17 mouse cellular contexts compared by ENCODE assay signal in genomic region chr4:128575811-128576210, GRCm38 (mm10). TPM values are rescaled to one million over a fixed set of nuclear protein-coding genes. Genes with fewer than 3 reads are reported as not detected.
DNase-seq lines count a peak whose midpoint lies in the region; ATAC-seq lines count a peak whose summit lies in the region.
"Had no signal": no experiment of that assay in that cellular context is flagged by ENCODE, and none has a peak within 500 bp of the region (broad histone marks: within the 10 kb centered on the region; RNA-seq: fewer than 3 reads in every experiment).

No protein-coding gene starts in this region.

- H3K9me3 ChIP-seq in forebrain, embryonic 11.5 days (ENCODE audit: control insufficient read depth, low read length): peaks cover 2% of the 10 kb centered on the region; the same call in 1 of the 2 replicates
- H3K9me3 ChIP-seq: lung, embryonic 15.5 days had no signal

- intact Hi-C loops in left cerebral cortex, postnatal 14 days (cut with DNase I): no loop called here

- H3K4me3 ChIP-seq in forebrain, embryonic 11.5 days (ENCODE audit: low read depth, low read length): no peak overlapping the region
- H3K4me3 ChIP-seq: embryonic facial prominence, embryonic 12.5 days; forebrain, embryonic 13.5 days; heart, embryonic 15.5 days; lung, embryonic 15.5 days; myocyte had no signal

- ATAC-seq in forebrain, embryonic 11.5 days (replicated peaks; ENCODE audit: low FRiP score): no peak
- ATAC-seq in megakaryocyte progenitor cell, adult 5-6 weeks (replicated peaks; ENCODE audit: poor library complexity): no peak
- ATAC-seq: forebrain, embryonic 13.5 days had no signal

- no peak overlapping the region for H3K9ac ChIP-seq in forebrain, embryonic 11.5 days (ENCODE audit: low read length)
- H3K9ac ChIP-seq: embryonic facial prominence, embryonic 12.5 days; forebrain, embryonic 13.5 days; heart, embryonic 15.5 days; lung, embryonic 15.5 days had no signal

- no peak overlapping the region for H3K27ac ChIP-seq in forebrain, embryonic 11.5 days (ENCODE audit: low read depth, low read length)
- H3K27ac ChIP-seq: embryonic facial prominence, embryonic 12.5 days; forebrain, embryonic 13.5 days; heart, embryonic 15.5 days; lung, embryonic 15.5 days had no signal

- no peaks in the 10 kb centered on the region for H3K4me1 ChIP-seq in forebrain, embryonic 11.5 days (replicated peaks; ENCODE audit: control insufficient read depth, insufficient read depth, low read length)
- H3K4me1 ChIP-seq: embryonic facial prominence, embryonic 12.5 days; forebrain, embryonic 13.5 days; lung, embryonic 15.5 days had no signal

- no peak overlapping the region for H3K4me2 ChIP-seq in forebrain, embryonic 11.5 days (ENCODE audit: low read depth, low read length, severe bottlenecking)
- H3K4me2 ChIP-seq: embryonic facial prominence, embryonic 12.5 days; forebrain, embryonic 13.5 days; heart, embryonic 15.5 days; lung, embryonic 15.5 days; midbrain, embryonic 11.5 days had no signal

- H3K27me3 ChIP-seq in forebrain, embryonic 11.5 days (ENCODE audit: control insufficient read depth, insufficient read depth, low read length): no peaks in the 10 kb centered on the region
- H3K27me3 ChIP-seq: embryonic facial prominence, embryonic 12.5 days; forebrain, embryonic 13.5 days; heart, embryonic 15.5 days; lung, embryonic 15.5 days had no signal

- peak; percentile 57 for DNase-seq in Muller cell, postnatal 12 days (ENCODE audit: inconsistent ontology term)
- DNase-seq in fat pad, adult 2 months (ENCODE audit: extremely low read depth, low read depth, low spot score): peak; percentile 21
- peak; percentile 10 for DNase-seq in kidney, postnatal 4 days
- peak; percentile 25 to 42 for DNase-seq in lung, postnatal 4 days
- no peak for DNase-seq in forebrain, embryonic 11.5 days (ENCODE audit: low spot score)
- no peak for DNase-seq in left cerebral cortex, postnatal 14 days (ENCODE audit: low spot score in 2 of 2)
- DNase-seq: cerebellum, adult 11-12 months; cerebellum, postnatal 36 days; heart, adult 11 months; liver had no signal

- 96% methylated on average over 4 of the region's 4 CpGs for WGBS in forebrain, embryonic 11.5 days

- peaks cover 7% of the 10 kb centered on the region for H3K36me3 ChIP-seq in forebrain, embryonic 11.5 days (ENCODE audit: control insufficient read depth, insufficient read depth, low read length)

RNA-seq across cellular contexts. Expression of gene Zscan20, which starts 34.1 kb away (rescaled TPM):
- 5.4 and 6.9 TPM in 2 replicates for polyA plus RNA-seq in forebrain, embryonic 11.5 days (2014; fragmentation: Nextera tagmentation; extraction: Ambion mirVana)
- total RNA-seq in left cerebral cortex, postnatal 14 days (2021): 1 to 10 TPM; 5.9 to 6.9 TPM
- total RNA-seq in megakaryocyte progenitor cell, adult 5-6 weeks (2015): 1.8 and 2.2 TPM in 2 replicates
- total RNA-seq in megakaryocyte progenitor cell, adult 5-6 weeks (2017): 3.2 and 4.9 TPM in 2 replicates

RNA-seq across cellular contexts. Expression of gene Tlr12, which starts 42.6 kb away (rescaled TPM):
- 0.35 and 0.75 TPM in 2 replicates for polyA plus RNA-seq in forebrain, embryonic 11.5 days (2014; fragmentation: Nextera tagmentation; extraction: Ambion mirVana)
- 1 to 10 TPM; 1.2 to 1.3 TPM for total RNA-seq in left cerebral cortex, postnatal 14 days (2021)
- 0.15 and 0.49 TPM in 2 replicates for total RNA-seq in megakaryocyte progenitor cell, adult 5-6 weeks (2015)
- total RNA-seq in megakaryocyte progenitor cell, adult 5-6 weeks (2017): 0.27 and 1.2 TPM in 2 replicates
- polyA plus RNA-seq: myocyte had no signal

Comparison
In these comparisons a context has a peak if more than half of its experiments do, and no peak if none do; other contexts are left out.
1. DNase-seq: peak in Muller cell, postnatal 12 days (single experiment), fat pad, adult 2 months (single experiment), kidney, postnatal 4 days (2 of 2) and lung, postnatal 4 days (2 of 2); none in forebrain, embryonic 11.5 days (single experiment) and left cerebral cortex, postnatal 14 days (0 of 2).